Mouse (Mus musculus) liver, adult 2 months (tissue): Measurements from ENCODE around the gene Dpp8.

Experiments
- CTCF ChIP-seq: fragments of 200-500 bp; IDR thresholded peaks from 2 replicates; pipeline ENCODE4 v1.5.1; 2011; ENCODE audit warnings: low read depth, low read length, control low read depth
- POLR2A ChIP-seq: fragments of 200-500 bp; IDR thresholded peaks from 2 replicates; pipeline ENCODE4 v1.6.1; 2011; ENCODE audit warnings: low read length, control low read depth; ENCODE audit not compliant: insufficient read depth; ENCODE audit errors: extremely low read depth

DNA sequence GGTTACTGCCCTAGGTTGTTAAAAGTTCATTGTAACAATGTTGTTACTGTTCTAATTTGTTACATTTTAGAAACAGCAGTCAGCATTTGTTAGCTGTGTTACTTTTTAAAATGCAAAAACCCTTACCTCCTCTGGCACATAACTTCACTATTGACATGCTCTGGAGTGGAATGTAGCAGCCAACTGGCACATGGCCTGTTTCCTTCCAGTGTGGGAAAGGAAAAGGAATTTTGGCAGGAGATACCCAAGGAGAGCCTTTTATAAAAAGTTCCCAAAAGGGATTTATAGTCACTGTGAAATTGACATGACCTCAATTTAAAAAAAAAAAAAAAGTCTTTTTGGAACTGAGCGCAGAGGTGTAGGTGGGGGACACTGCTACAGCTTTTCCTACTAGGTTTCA is 4.2 kb downstream of the Dpp8 start:
- no peak for TF ChIP-seq CTCF
- no peak for TF ChIP-seq POLR2A
